Mouse (Mus musculus) CH12F3 (cell line): ENCODE measurements around the gene Rraga.

Source experiments
- in situ Hi-C: fragments of 300-500 bp; cut with MboI; formaldehyde crosslinking; loops from 2 replicates; pipeline ENCODE4 v1.14.3; 2020; ENCODE audit warnings: low sequenced_read_pairs

Rraga gene

DNA sequence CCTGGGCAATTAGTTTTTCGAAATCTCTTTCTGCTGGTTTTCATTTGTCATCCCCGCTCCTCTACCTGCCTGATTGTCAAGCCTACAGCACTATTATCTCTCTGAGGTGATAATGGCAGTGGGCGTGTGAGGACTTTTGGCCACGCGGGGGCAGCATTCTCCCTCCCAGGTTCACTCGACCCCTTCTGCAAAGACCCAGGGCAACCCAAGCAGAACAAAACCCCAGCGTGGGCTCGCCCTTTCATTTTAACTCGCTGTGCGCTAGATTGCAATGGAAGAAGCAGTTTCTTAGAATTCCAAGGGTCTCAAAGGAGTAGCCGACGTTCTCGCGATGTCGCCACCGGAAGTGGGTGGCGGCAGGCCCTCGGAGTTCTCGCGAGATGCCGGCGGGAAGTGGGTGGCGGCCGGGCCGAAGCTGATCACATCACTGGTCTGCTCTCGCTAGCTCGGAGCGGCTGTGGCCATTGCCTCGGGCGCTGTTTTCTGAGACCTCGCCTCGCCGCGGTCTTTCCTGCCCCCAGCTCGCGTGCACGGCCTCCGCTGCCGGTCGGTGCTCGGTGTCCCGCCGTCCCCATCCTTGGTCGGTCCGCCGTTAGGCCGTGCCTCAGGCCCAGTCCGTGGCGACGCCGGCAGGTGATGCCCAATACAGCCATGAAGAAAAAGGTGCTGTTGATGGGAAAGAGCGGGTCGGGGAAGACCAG is at the start of gene Rraga:
Gene Rraga, plus strand, starts transcription at position 386 of the 701 bp plus-strand sequence.
- in situ Hi-C loops: no loop called here

DNA sequence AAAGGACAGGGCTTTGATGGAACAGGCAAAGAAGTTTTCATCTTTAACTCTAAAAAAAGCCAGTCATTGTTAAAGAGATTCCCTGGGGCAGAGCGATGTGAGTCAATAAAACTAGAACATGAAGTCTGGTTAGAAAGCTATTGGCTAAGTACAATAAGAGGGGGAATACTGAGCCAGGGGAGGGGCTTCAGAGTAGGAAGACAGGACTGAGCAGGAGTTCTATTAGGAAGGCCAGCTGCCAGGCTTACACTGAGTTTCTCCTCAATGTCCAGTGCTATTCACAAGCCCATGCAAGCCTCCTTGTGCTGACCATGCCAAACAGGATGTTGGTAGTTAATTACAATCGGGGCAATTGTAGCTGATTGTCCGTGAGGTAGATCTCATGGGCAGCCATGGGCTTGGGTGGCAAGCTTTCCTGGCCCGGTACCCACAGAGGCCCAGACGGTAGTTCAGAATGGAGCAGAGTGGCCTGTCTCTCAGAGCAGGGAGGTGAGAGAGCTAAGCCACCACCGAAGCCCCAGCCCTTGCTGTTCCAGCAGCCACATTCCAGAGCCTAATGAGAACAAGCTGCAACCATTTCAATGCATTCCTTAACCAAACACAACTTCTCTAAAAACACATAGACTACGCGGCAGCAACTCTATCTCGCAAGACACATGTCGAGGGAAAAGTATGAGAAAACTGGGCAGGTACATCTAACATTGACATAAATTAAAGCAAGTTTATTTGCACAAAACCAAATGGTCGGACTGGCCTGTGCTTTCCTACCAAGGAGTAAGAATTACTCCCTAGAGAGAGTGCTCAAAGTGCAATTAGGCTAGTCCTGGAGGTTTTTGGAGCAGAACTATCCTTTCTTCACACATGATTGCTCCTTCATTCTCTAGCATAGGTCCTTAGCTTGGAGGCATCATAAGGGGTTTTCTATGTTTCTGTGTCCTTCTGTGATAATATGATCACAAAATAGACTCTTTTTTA is 48.0 kb upstream of the Rraga start:
- in situ Hi-C loops: no loop called here

DNA sequence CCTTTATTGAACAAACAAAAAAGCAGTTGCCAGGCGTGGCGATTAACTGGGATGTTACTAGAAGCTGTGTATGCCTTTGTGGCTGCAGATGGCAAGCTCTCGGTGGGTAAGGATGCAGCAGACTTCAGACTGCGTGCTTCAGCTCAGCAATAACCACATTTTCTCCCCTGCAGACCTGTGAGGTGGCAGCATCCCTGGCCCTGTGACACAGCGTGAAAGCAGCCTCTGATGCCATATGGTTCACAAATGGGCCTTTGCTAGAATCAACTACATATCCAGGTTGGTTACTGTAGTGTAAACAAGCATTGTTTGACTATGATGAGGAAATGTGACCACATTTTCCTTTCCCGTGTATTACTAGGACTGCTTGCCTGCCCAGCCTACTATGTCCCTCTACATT is 46.3 kb upstream of the Rraga start:
- in situ Hi-C loops: no loop called here

DNA sequence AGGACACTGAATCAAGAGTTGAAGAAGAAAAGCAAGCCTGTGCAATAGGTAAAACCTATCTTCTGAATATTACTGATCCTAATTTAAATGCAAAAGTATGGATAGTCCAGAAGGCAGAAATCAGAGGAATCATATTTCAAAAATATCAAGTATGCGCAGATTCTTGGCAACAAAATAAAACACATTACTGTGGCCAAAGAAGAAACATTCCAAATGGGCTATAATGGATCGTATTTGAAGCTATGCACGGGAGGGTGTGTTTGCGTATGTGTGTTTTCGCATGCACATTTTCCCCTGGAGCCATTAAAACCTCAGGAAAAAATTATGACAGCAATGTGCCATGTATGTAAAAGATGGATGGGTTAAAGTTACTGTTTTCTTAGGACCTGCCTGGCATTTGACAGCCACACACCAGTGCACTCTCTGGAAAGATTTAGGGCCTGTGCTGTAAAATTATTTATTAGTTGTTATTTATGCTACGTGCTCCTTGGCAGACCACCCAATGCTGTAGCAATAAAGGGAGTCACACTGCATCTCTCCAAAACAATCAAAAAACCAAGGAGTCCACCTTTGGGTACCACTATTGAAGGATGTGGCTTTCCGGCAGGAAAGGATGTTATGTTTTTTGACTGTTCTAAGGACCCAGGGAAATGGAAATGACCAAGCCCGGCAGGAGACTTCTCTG is 41.9 kb upstream of the Rraga start:
- in situ Hi-C loops: no loop called here

DNA sequence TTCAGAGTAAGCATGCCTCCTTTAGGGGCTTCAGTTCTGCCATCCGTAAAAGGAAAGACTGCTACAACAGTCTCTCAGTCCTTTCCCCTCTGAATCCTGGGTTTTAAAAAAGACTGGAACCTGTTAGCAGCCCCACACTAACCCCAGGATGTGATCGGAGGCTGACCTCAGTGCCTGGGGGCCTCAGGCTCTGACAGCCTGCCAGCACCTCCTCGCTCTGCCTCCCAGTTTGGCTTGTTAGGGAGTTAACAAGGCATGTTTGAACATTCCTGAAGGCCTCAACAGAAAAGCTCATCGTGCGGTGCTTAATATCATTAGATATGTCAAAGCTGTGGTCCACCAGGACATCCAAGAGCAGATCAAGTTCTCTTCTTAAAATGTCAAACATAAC is 41.4 kb upstream of the Rraga start:
- in situ Hi-C loops: no loop called here

DNA sequence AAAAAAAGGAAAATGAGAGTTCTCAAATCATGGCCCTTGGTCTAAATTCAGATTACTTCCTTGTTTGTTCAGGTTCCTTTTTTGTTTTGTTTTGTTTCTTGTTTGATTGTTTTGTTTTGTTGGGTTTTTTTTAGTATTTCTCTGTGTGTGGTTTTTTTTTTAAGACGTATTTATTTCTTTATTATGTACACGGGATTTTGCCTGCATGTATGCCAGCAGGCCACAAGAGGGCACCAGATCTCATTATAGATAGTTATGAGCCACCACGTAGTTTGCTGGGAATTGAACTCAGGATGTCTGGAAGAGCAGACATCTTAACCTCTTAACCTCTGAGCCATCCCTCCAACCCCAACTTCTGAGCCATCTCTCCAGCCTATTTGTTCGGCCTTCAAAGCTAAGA is 37.5 kb upstream of the Rraga start:
- in situ Hi-C loops: no loop called here

DNA sequence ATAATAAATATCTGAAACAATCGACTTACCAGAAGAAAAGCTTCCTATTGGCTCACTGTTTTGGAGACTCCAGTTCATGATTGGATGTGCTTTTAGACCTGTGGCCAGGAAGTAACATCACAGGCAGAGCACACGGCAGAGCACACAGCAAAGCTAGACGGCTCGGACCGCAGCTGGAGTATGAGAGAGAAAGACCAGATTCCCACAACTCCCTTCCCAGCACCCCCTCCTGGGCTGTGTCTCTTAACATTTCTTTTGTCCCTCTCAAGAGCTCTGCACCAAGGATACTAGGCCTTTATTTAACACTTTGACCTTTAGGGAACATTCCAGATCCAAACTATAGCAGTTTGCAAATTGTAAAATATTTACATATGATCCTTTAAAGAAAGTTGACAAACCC is 36.5 kb upstream of the Rraga start:
- in situ Hi-C loops: no loop called here

DNA sequence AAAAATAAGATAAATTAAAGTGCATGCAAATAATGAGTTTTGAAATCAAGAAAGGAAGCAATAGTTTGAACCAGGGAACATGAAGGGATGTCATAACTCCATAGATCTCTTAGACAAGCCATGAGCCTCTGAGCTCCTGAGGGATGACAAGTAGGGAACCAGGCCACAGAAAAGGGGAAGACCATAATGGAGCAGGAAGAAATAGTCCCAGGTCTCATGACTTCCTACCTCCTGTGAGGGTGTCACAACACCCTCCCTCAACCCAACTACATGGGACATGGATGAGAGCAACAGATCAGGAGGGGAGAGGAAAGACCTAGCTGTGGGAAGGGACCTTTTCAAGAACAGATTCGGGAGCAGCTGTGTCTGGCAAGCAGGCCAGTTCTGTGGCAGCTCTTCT is 33.9 kb upstream of the Rraga start:
- in situ Hi-C loops: no loop called here

DNA sequence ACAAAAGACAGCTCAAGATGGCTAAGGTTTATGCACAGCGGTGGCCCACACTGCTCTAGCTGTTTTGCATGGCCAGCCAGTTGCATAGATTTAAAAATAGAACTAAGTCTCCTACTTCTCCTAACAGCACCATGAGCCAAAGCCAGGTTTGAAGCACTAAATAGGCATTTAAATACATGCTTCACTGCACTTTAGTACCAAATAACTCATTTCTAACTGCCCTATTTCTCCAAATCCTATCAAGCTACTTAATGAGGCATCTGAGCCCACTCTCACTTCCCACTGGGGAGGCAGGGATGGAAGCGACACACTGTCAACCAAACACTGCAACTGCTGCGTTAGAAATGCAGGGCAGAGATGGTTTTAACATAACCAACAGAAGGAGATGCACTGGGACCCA is 31.5 kb upstream of the Rraga start:
- in situ Hi-C loops: no loop called here

DNA sequence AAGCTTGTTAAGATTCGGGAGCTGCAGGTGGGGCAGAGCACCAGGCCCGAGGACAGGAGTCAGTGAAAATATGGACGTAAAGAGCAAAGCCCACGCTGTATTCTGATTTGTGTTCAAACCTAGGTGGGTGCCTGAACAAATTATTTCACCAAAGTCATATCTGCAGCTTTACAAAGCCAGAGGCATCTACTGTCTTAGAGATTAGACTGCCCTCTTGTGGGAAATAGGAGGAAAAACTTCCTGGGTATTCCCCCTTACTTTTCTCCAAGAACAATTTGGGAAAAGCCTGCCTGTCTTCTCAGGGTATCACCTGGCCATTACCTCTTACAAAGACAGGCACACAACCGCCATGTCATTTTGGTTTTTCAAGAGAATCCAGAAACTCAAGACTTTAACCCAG is 29.9 kb upstream of the Rraga start:
- in situ Hi-C loops: no loop called here

DNA sequence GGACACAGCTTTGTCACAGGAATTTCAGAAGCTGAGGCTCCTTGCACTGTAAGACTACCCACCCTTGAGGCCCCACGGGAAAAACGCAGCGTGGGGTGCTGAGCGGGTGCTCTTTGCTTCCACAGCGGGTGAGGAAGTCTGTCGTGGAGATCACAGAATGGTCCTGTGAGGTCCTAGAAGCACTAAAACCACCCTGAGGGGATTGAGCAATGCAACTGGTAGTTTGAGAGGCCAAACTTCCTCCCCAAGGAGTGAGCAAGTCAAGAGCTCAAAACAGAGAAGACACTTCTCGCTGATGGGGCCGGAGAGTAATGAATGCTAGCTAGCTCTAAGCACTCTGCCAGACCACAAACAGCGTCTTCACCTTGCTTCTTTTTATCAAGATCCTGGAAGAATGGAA is 27.1 kb upstream of the Rraga start:
- in situ Hi-C loops: no loop called here

DNA sequence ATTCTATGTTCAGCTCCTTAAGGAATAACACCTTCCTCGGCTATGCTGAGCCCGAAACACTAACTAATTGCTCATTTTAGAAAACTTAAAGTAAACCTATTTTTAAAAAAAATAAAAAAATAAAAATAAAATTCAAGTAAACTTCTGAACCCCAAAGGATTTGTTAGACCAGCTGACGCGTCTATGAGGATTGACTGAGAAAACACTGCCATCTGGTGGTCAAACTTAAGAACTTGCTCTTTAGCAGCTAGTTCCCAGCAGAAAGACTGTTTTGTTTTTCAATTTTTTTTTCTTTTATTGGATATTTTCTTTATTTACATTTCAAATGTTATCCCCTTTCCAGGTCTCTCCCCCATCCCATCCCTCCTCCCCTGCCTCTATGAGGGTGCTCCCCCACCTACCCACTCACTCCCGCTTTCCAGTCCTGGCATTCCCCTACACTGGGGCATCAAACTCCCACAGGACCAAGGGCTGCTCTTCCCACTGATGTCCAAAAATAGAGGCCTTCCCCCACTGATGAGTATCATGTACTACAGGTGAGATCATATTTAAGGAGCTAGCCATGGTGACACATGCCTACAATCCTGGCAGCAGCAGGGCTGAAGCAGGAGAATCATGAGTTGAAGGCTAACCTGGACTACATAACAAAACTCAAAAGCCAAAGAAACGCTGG is 20.3 kb upstream of the Rraga start:
- in situ Hi-C loops: no loop called here

DNA sequence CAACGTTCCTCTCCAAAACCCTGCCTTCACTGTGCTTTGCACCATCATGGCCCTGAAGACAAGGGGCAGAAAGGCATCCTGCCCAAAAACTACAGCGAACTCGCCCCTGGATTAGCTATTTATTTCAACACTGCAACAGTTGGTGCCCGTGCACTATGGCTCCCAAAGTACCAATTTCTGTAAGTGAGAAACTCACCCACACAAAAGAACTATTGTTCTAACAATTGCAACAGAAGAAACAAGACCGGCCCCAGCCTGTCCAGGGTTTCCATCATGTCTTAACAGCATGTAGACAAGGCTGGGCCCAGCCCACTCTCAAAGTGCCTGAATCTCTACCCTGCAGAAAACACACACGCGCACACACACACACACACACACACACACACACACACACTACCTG is 18.1 kb upstream of the Rraga start:
- in situ Hi-C loops: no loop called here

DNA sequence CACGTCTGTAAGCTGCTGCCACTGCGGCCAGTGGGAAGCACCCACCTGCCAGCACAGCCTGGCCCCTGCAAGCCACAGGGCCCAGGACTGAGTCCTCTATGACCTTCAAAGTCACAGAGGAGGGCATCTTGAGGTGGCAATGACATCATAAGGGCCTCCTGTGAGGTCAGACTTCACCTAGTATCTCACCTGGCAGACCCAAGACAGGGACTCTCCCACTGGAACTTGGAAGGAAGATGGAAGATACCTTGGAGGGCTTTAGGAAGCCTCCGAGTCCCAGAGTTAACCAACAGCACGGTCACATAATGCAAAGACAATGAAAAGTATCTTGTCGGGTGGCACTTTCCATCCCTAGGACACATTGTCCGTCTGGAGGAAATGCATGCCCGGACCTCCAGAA is 17.2 kb upstream of the Rraga start, which contains the start of gene Saxo1:
Gene Saxo1, minus strand, starts transcription at position 101 of the 400 bp plus-strand sequence.
- in situ Hi-C loops: no loop called here

DNA sequence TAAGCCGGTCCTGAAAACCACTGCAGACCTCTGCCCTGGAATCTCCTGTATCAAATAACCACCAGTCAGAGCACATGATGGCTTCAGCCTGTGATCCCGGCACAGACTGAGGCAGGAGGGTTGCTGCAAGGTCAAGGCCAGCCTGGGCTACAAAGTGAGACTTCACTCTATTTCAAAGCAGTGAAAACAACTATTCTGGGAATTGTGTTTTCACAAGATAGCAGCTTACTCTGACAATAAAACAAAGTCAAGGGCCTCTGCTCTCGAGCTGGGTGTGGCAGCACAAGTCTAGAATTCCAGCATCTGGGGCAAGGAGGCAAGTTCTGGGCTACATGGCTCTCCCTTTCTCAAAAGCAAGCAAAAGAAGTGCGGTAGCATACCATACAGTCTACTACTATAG is 16.5 kb upstream of the Rraga start:
- in situ Hi-C loops: no loop called here

DNA sequence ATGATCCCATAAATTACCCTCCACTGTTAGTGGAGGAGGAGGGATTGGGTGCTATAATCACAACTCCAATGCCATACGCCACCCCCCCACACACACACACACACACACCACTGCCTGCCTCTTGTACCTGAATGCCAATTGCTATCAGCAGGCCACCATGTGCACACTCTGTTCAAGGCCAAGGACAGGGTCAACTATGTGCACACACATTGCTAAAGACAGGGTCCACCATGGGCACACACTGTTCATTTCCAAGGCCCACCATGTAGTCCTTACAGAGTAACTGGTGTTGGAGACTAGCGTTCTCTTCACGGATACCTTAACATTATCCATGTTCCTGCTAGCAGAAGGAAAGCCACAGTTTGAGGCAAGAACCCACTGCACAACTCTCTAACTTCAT is 14.4 kb upstream of the Rraga start:
- in situ Hi-C loops: no loop called here

DNA sequence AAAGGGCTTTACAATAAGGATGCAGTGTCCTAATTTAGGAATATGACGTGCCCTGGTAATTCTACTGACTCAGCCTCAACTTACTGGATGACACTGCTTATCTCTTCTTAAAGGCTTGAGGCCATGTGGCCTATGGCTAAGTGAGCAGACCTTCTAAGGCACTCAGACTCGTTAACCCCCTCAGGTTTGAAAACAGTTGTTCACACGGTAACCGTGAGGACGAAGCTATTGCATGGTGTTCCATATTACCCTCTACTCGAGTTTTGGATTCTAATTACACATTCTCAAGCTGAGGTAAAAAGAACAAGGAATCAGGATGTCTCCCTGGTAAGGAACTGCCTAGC is 557 bp upstream of the Rraga start:
- in situ Hi-C loops: no loop called here

DNA sequence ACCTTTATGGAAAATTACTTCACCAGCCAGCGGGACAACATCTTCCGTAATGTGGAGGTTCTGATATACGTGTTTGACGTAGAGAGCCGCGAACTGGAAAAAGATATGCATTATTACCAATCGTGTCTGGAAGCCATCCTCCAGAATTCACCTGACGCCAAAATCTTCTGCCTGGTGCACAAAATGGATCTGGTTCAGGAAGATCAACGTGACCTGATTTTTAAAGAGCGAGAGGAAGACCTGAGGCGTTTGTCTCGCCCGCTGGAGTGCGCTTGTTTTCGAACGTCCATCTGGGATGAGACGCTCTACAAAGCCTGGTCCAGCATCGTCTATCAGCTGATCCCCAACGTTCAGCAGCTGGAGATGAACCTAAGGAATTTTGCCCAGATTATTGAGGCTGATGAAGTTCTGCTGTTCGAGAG is 663 bp downstream of the Rraga start:
- in situ Hi-C loops: no loop called here

DNA sequence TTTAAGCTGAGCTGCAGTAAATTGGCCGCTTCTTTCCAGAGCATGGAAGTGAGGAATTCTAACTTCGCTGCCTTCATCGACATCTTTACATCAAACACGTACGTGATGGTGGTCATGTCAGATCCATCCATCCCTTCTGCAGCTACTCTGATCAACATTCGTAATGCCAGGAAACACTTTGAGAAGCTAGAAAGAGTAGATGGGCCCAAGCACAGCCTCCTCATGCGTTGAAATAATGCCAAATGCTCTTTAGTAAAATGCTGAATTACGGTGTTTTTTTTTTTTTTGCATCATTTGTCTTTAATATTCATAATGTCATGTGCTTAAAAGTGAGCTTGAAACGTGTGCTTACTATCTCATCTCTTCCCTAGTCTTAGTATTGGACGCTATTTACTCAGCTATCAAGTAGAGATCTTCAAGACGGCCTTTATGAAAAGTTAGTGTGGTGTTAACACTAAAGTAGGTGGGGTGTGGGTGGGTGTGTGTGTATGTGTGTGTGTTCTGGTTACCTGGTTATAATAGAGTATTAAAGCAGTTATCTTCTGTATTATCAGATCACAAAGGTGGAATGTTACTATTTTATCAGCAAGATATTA is 1.3 kb downstream of the Rraga start:
- in situ Hi-C loops: no loop called here

DNA sequence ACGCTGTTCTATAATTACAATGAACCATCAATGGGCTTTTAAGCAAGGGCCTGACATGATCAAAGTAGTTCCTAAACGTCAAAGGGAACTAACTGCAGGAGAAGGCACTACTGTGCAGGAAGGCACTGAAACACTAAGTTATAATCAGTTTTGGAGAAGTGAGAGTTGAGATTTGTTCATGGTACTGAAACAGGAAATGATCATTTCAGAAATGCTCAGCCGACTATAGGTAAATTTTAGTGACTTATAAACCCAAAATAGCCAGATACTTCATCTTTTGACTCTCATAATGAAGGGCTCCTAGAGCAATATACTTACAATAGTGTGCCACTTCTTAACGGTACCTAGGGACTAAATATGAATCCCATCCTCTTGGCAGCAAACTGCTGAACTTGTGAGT is 4.6 kb downstream of the Rraga start:
- in situ Hi-C loops: no loop called here

DNA sequence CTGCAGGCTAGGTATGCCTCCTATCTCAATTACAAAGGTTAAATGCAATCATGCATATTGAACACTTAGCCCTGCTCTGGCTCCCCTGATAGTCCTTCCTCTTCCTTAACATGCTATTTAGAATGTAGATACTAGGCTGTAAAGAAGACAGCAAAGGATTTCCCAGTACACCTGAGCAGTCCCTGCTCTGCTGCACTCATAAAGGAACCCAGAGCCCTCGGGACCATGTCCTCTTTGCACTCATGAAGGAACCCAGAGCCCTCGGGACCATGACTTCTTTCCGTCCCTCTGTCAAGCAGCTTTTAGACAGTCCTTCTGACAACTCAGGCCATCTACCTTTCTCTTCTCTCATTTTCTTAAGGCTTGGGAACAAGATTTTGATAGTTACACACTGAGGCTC is 5.1 kb downstream of the Rraga start:
- in situ Hi-C loops: no loop called here
